11 mouse cellular contexts compared by ENCODE assay signal in genomic region chr1:136839202-136839601, GRCm38 (mm10).
DNase-seq lines count a peak whose midpoint lies in the region; ATAC-seq and TF ChIP-seq lines count a peak whose summit lies in the region.
"Had no signal": no experiment of that assay in that cellular context is flagged by ENCODE, and none has a peak within 500 bp of the region (broad histone marks: within the 10 kb centered on the region; RNA-seq: fewer than 3 reads in every experiment).

No protein-coding gene starts in this region.

- H3K4me3 ChIP-seq in intestine, postnatal 0 days (ENCODE audit: low read depth, low read length): no peak overlapping the region
- no peak overlapping the region for H3K4me3 ChIP-seq in liver, embryonic 15.5 days (replicated peaks)
- no peak overlapping the region for H3K4me3 ChIP-seq in hindbrain, embryonic 12.5 days
- H3K4me3 ChIP-seq: limb, embryonic 13.5 days had no signal

- H3K27me3 ChIP-seq in intestine, postnatal 0 days (replicated peaks; ENCODE audit: control insufficient read depth, insufficient read depth, low read length): no peaks in the 10 kb centered on the region
- no peaks in the 10 kb centered on the region for H3K27me3 ChIP-seq in liver, embryonic 15.5 days
- H3K27me3 ChIP-seq in hindbrain, embryonic 12.5 days: no peaks in the 10 kb centered on the region
- H3K27me3 ChIP-seq: limb, embryonic 13.5 days had no signal

- peak; percentile 61 for ATAC-seq in intestine, postnatal 0 days
- peak; percentile 49; the same call in 1 of the 2 replicates for ATAC-seq in liver, embryonic 15.5 days (ENCODE audit: insufficient read depth)
- no peak for ATAC-seq in hindbrain, embryonic 12.5 days (ENCODE audit: low FRiP score)
- no peak for ATAC-seq in granulocyte monocyte progenitor cell, adult 5-6 weeks (replicated peaks; ENCODE audit: poor library complexity, severe bottlenecking)

- no peak for TF ChIP-seq CTCF in intestine, postnatal 0 days (IDR thresholded peaks at IDR 0.05; ENCODE audit: low read depth)

- H3K9ac ChIP-seq in intestine, postnatal 0 days (ENCODE audit: low read depth, low read length): no peak overlapping the region
- no peak overlapping the region for H3K9ac ChIP-seq in liver, embryonic 15.5 days
- H3K9ac ChIP-seq in hindbrain, embryonic 12.5 days: no peak overlapping the region
- H3K9ac ChIP-seq: limb, embryonic 13.5 days had no signal

- H3K9me3 ChIP-seq in intestine, postnatal 0 days (ENCODE audit: control insufficient read depth): no peaks in the 10 kb centered on the region
- no peaks in the 10 kb centered on the region for H3K9me3 ChIP-seq in liver, embryonic 15.5 days (replicated peaks)
- H3K9me3 ChIP-seq in hindbrain, embryonic 12.5 days (replicated peaks): no peaks in the 10 kb centered on the region
- H3K9me3 ChIP-seq: limb, embryonic 13.5 days had no signal

- no peaks in the 10 kb centered on the region for H3K4me1 ChIP-seq in intestine, postnatal 0 days (replicated peaks; ENCODE audit: control insufficient read depth, insufficient read depth, low read length)
- H3K4me1 ChIP-seq in liver, embryonic 15.5 days (replicated peaks): peaks cover 4% of the 10 kb centered on the region; the same call in 1 of the 2 replicates
- H3K4me1 ChIP-seq in hindbrain, embryonic 12.5 days: no peaks in the 10 kb centered on the region
- H3K4me1 ChIP-seq: limb, embryonic 13.5 days had no signal

- no peaks in the 10 kb centered on the region for H3K36me3 ChIP-seq in intestine, postnatal 0 days (ENCODE audit: control insufficient read depth, insufficient read depth)
- no peaks in the 10 kb centered on the region for H3K36me3 ChIP-seq in liver, embryonic 15.5 days (replicated peaks)
- no peaks in the 10 kb centered on the region for H3K36me3 ChIP-seq in hindbrain, embryonic 12.5 days
- H3K36me3 ChIP-seq: limb, embryonic 13.5 days had no signal

- intact Hi-C loops in left cerebral cortex, postnatal 4 days (cut with DNase I): no loop called here

- WGBS in intestine, postnatal 0 days: 46% methylated on average over 10 of the region's 10 CpGs
- WGBS in liver, embryonic 15.5 days (ENCODE audit: insufficient replicate concordance): 56% methylated on average over 10 of the region's 10 CpGs
- WGBS in hindbrain, embryonic 12.5 days: 67% methylated on average over 10 of the region's 10 CpGs

- H3K27ac ChIP-seq in intestine, postnatal 0 days (ENCODE audit: low read depth, low read length): no peak overlapping the region
- no peak overlapping the region for H3K27ac ChIP-seq in liver, embryonic 15.5 days (replicated peaks)
- no peak overlapping the region for H3K27ac ChIP-seq in hindbrain, embryonic 12.5 days
- H3K27ac ChIP-seq: limb, embryonic 13.5 days had no signal

- H3K4me2 ChIP-seq in intestine, postnatal 0 days (replicated peaks; ENCODE audit: low read depth): no peak overlapping the region
- H3K4me2 ChIP-seq in liver, embryonic 15.5 days: no peak overlapping the region
- H3K4me2 ChIP-seq in hindbrain, embryonic 12.5 days (replicated peaks): no peak overlapping the region
- H3K4me2 ChIP-seq: limb, embryonic 13.5 days had no signal

- peak; percentile 4 for DNase-seq in urinary bladder, postnatal 25 days (ENCODE audit: low spot score)
- no peak for DNase-seq in urinary bladder, postnatal 10 days (ENCODE audit: low spot score)
- DNase-seq in yolk sac, embryonic 10.5 days (ENCODE audit: low spot score): peak; percentile 57
- DNase-seq in left cerebral cortex, postnatal 4 days: no peak
- DNase-seq: right cerebral cortex, postnatal 4 days; thymus, postnatal 25 days had no signal

Comparison
In these comparisons a context has a peak if more than half of its experiments do, and no peak if none do; other contexts are left out.
1. DNase-seq: peak in urinary bladder, postnatal 25 days (single experiment) and yolk sac, embryonic 10.5 days (single experiment); none in urinary bladder, postnatal 10 days (single experiment) and left cerebral cortex, postnatal 4 days (single experiment).
2. ATAC-seq: peak in intestine, postnatal 0 days (single experiment) and liver, embryonic 15.5 days (single experiment); none in hindbrain, embryonic 12.5 days (single experiment) and granulocyte monocyte progenitor cell, adult 5-6 weeks (single experiment).